Mouse (Mus musculus) thymus, postnatal 4 days (tissue): ENCODE measurements around the gene Azin2.

Experiments
- DNase-seq: peaks from one replicate; pipeline ENCODE4 v3.0.0; 2021

The Azin2 gene

GRCm38 (mm10) chr4:128962029-128962925, at the start of gene Azin2:
Azin2 (minus strand) TSS chr4:128962442.
- peak; percentile 91 for DNase-seq

- DNase-seq: no peak
Measured at GRCm38 (mm10) chr4:129011604-129012121, 49.4 kb upstream of the Azin2 start.

- no peak for DNase-seq
Measured at GRCm38 (mm10) chr4:129009521-129009920, 47.3 kb upstream of the Azin2 start.

- DNase-seq: no peak
Measured at GRCm38 (mm10) chr4:129008672-129009071, 46.4 kb upstream of the Azin2 start.

- no peak for DNase-seq
Measured at GRCm38 (mm10) chr4:129008006-129008519, 45.8 kb upstream of the Azin2 start.

- DNase-seq: no peak
Measured at GRCm38 (mm10) chr4:129003720-129004119, 41.5 kb upstream of the Azin2 start.

- DNase-seq: no peak
Measured at GRCm38 (mm10) chr4:129000786-129001185, 38.5 kb upstream of the Azin2 start.

- no peak for DNase-seq
Measured at GRCm38 (mm10) chr4:128998401-128998800, 36.2 kb upstream of the Azin2 start.

- no peak for DNase-seq
Measured at GRCm38 (mm10) chr4:128997258-128997657, 35.0 kb upstream of the Azin2 start.

- no peak for DNase-seq
Measured at GRCm38 (mm10) chr4:128995238-128995637, 33.0 kb upstream of the Azin2 start.

GRCm38 (mm10) chr4:128993675-128994074, 31.4 kb upstream of the Azin2 start:
- peak; percentile 28 for DNase-seq

GRCm38 (mm10) chr4:128993025-128993662, 30.9 kb upstream of the Azin2 start:
- peak; percentile 92 for DNase-seq

- DNase-seq: no peak
Measured at GRCm38 (mm10) chr4:128992176-128992575, 29.9 kb upstream of the Azin2 start.

GRCm38 (mm10) chr4:128991500-128992008, 29.3 kb upstream of the Azin2 start, which contains the start of gene Ak2:
Ak2 (plus strand) TSS chr4:128991958.
- DNase-seq: no peak

GRCm38 (mm10) chr4:128989678-128990077, 27.4 kb upstream of the Azin2 start:
- DNase-seq: no peak

GRCm38 (mm10) chr4:128988911-128989310, 26.7 kb upstream of the Azin2 start:
- no peak for DNase-seq

GRCm38 (mm10) chr4:128984600-128984999, 22.4 kb upstream of the Azin2 start:
- no peak for DNase-seq

GRCm38 (mm10) chr4:128983656-128984055, 21.4 kb upstream of the Azin2 start:
- DNase-seq: no peak

- DNase-seq: no peak
Measured at GRCm38 (mm10) chr4:128983151-128983550, 20.9 kb upstream of the Azin2 start.

- DNase-seq: no peak
Measured at GRCm38 (mm10) chr4:128981833-128982180, 19.6 kb upstream of the Azin2 start.

- DNase-seq: peak; percentile 46
Measured at GRCm38 (mm10) chr4:128980890-128981832, 18.9 kb upstream of the Azin2 start.

- DNase-seq: no peak
Measured at GRCm38 (mm10) chr4:128978634-128979033, 16.4 kb upstream of the Azin2 start.
